Mouse (Mus musculus) ES-Bruce4 (cell line): ENCODE measurements at regions not wholly inside any gene's neighbourhood (a gene's known extent, or its start where the extent isn't known, plus 50 kb on each side); places are given as distances from the start of the nearest gene placed in this dataset.

Experiments
- CTCF ChIP-seq: IDR thresholded peaks from one replicate; pipeline ENCODE4 v1.8.1; 2011; ENCODE audit warnings: low read depth, low read length
- EP300 ChIP-seq: IDR thresholded peaks from 2 replicates; pipeline ENCODE4 v1.6.1; 2011; ENCODE audit warnings: low read depth, low read length; ENCODE audit not compliant: insufficient read depth

DNA sequence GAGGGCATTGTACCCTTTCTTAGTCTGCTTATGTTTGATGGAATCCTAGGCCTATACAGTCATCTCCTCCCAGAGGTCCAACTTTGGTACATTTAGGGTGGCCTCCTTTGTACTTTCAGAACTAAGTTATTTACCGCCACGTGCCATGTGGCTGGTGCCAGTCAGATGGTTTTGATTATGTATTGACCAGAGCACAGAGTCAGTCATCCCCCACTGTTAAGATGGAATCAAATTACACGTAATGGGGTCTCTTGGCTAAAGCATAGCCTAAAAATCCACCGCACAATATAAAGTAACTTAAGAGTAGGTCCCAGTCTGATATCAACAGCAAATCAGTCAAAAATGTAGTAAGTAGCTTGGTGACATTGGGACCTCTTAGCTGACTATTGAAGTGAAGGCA, 178.3 kb downstream of the Sdhaf3 start:
- TF ChIP-seq CTCF (no peak), EP300 (no peak)
